ENCODE assay signal across 16 mouse cellular contexts in the genomic region with DNA sequence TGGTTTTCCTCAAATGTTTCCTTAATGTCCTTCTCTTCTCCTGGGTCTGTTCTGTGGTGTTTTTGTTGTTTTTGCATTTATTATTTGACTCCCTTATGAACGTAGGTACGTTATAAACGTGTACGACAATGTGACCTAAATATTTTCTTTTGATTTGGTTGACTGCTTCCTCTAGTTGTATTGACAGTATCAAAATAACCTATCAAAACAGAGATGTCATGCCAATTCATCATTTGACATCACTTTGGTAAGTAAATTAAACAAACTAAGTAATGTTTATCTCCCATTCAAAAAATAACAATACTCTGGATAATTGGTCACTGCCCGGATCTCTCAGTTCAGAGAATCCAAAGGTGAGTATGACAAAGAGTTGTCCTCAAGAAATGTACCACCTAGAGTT.
"Had no signal": no experiment of that assay in that cellular context is flagged by ENCODE, and none has a peak within 500 bp of the region (broad histone marks: within the 10 kb centered on the region; RNA-seq: fewer than 3 reads in every experiment).

No protein-coding gene starts in this region.

- H3K9me3 ChIP-seq: neural tube, embryonic 13.5 days; neural tube, embryonic 15.5 days; stomach, embryonic 15.5 days had no signal

- H3K27me3 ChIP-seq: neural tube, embryonic 13.5 days; neural tube, embryonic 15.5 days; stomach, embryonic 15.5 days had no signal

- H3K4me1 ChIP-seq: neural tube, embryonic 13.5 days; stomach, embryonic 15.5 days had no signal

- H3K4me2 ChIP-seq: neural tube, embryonic 13.5 days; neural tube, embryonic 15.5 days; stomach, embryonic 15.5 days had no signal

- H3K36me3 ChIP-seq: neural tube, embryonic 13.5 days; neural tube, embryonic 15.5 days; stomach, embryonic 15.5 days had no signal

- DNase-seq: retina, postnatal 1 day; right cerebral cortex, adult 18-20 months; right cerebral cortex, postnatal 14 days; right cerebral cortex, postnatal 25 days; right cerebral cortex, postnatal 4 days; spleen, adult 18-20 months; thymus, adult 18-20 months; thymus, adult 2 months; thymus, postnatal 14 days; thymus, postnatal 25 days; thymus, postnatal 36 days; thymus, postnatal 4 days had no signal

- H3K4me3 ChIP-seq: neural tube, embryonic 13.5 days; neural tube, embryonic 15.5 days; stomach, embryonic 15.5 days had no signal

- H3K9ac ChIP-seq: neural tube, embryonic 13.5 days; neural tube, embryonic 15.5 days; stomach, embryonic 15.5 days had no signal

- H3K27ac ChIP-seq: neural tube, embryonic 13.5 days; neural tube, embryonic 15.5 days; stomach, embryonic 15.5 days; stomach, postnatal 0 days had no signal
